Mouse (Mus musculus) G1E-ER4 (cell line): ENCODE measurements around the gene Tbxa2r. TPM values are rescaled to one million over a fixed set of nuclear protein-coding genes. Genes with fewer than 3 reads are reported as not detected.

ENCODE experiments used
- GATA1 ChIP-seq: IDR thresholded peaks from one replicate; pipeline ENCODE4 v1.8.0; 2012; ENCODE audit warnings: low read length, inconsistent platforms
- polyA plus RNA-seq: library from polyadenylated mRNA; stranded (reverse); fragments of >175 nt; gene quantifications from 2 replicates; pipeline ENCODE4 v1.2.3, GENCODE M21; 2012

Gene Tbxa2r
- polyA plus RNA-seq, 1 experiment, result not detected

DNA sequence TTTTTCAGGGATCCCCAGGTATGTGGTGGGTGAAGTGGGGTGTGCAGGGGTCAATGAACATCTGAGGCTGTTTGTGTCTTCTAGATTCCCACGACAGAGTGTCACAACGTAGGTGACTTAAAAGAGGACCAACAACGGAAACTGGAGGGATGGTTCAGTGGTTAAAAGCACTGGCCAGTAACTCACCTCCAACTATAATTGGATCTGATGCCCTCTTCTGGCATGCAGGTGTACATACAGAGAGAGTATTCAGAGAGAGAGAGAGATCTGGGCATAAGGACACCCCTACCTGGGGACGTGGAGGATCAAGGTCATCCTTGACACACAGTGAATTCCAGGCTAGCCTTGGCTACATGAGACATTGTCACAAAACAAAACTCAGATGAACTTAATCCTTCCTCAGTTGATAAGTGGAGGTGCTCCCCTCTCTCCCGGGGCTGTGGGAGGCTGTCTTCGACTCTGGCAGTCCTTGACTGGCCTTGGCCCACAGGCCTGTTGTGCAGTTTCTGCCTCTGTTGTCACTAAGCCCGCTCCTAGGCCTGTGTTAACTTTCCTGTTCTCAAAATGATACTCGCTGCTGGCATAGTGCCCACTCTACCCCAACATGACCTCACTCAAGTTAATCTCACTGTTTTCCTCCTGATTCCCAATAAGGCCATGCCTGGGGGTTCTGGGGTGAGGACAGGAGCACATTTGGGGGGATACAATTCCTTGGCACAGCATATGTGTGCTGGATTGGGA lies 16.1 kb downstream of the Tbxa2r start:
- no peak for TF ChIP-seq GATA1

DNA sequence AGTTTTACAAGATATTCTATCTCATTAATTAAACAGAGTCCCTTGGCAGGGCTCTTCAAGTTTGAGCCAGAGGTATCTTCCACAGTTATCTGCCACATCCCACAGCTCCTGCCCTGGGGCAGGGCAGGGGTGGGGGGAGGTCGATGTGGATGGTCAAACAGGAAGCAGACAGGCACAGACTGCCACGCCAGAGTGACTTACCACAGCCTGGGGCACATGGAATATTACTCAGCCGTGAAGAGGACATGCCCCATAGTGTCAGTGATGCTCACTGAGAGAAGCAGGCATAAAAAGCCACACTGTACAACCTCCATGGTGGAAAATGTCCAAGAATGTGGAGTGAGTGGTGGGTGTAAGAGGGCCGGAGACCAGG lies 16.6 kb downstream of the Tbxa2r start:
- TF ChIP-seq GATA1, result no peak

DNA sequence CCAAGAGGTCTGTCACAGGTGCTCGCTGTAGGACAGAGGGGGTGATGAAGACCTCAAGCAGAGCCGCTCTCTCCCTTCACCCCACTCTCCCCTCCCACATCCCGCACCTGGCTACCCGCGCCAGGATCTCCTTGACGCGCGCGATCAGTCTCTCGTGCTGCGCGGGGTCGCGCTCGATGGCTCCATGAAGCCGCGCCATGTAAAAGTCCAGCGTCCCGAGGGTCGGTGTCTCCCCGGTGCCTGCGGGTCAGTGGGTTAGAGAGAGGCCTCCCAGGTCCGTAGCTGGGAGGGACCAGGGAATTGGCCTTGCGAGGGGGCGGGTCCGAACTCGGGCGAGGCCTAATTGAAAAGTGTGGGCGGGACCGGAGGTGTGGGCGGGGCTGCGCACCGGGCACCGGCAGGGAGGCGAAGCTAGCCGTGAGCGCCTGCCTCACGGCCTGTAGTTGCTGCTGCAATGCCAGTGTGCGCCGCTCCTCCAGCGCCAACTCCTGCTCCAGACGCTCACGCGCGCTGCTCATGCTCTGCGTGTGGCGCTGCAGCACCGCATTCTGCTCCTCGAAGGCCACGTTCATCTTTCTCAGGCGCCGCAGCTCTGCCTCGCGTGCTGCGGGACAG lies 18.0 kb downstream of the Tbxa2r start:
- no peak for TF ChIP-seq GATA1

DNA sequence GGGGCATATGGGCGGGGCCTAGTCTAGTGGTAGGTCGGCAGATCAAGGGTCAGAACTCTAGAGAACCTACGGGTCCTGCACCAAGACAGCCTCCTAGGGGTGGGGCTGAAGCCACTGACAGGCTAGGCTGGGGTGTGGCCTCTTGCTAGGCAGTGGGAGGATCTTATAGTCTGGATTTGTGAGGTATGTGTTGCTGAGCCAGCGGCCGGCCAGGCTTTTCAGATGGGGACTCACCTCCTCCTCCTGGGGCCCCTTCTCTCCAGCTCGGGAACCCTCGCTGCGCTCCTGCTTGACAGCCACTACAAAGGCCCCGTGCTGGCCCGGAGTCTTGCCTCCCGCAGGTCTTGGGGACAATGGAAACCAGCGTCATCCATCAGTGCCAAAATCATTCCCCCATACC lies 20.6 kb downstream of the Tbxa2r start:
- no peak for TF ChIP-seq GATA1

- no peak for TF ChIP-seq GATA1
Observed at GRCm38 (mm10) chr10:81349961-81350350, 21.4 kb downstream of the Tbxa2r start.

DNA sequence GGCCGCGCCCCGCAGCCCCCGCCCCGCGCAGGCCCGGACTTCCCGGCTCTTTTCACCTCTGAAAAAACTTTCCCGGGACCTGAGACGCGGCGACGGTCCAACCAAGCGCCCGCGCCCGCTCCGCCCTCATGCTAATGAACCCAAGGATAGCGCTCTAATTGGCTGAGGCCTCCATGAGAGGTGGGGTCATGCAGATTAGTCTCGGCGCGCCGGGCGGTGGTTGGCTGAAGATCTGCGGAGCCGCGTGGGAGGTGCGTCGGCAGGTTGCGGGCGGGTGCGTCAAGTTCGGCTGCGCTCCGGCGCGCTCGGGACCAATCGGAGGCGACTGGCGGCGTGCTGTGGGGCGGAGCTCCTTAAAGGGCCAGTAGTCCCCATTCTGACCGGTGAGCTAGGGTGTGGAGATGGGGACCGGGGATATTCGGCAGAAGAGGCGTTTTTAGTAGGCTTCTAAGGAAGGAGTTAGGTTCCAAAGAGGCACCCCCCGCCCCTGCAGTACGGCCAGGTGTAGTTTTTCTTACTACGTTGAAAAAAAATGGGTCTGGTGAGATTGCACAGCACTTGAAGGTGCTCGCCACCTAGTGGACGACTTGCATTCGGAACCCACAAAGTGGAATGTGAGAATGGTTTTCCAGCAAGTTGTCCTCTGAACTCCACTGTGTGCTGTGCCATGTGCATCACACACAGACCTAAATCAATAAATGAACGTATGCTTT lies 22.0 kb downstream of the Tbxa2r start, which contains the start of gene Hmg20b:
TSS of gene Hmg20b (minus strand) at position 130 of the 713 bp plus-strand sequence.
- no peak for TF ChIP-seq GATA1

DNA sequence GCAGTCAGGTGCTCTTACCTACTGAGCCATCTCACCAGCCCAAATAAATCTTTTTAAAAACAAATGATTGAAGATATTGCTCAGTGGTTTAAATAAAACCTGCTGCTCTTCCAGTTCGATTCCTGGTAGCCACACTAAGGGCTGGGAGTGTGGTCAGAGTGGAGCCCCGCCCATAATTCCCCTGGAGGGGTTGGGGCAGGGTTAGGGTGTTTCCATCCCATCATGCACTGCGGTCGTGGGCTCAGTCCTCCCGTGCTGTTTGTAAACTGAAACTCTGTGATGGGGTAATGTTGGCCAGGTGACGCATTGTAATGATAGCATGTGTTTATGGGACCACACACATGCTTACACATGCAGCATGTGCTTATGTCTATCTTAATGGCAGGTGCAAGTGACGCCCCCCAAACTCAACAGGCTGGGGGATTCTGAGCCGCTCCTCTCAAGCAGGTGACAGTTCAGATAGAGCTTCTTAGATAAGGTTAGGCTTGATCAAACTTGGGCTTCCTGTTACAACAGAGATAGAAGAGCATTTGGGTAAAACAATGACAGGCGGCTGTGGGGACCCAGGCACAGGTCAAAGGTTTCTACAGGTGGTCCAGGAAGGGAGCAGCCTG lies 23.3 kb downstream of the Tbxa2r start:
- no peak for TF ChIP-seq GATA1

GRCm38 (mm10) chr10:81354738-81355477 lies 26.4 kb downstream of the Tbxa2r start:
- no peak for TF ChIP-seq GATA1

- TF ChIP-seq GATA1, result no peak
Observed at GRCm38 (mm10) chr10:81355533-81355932, 27.0 kb downstream of the Tbxa2r start.

DNA sequence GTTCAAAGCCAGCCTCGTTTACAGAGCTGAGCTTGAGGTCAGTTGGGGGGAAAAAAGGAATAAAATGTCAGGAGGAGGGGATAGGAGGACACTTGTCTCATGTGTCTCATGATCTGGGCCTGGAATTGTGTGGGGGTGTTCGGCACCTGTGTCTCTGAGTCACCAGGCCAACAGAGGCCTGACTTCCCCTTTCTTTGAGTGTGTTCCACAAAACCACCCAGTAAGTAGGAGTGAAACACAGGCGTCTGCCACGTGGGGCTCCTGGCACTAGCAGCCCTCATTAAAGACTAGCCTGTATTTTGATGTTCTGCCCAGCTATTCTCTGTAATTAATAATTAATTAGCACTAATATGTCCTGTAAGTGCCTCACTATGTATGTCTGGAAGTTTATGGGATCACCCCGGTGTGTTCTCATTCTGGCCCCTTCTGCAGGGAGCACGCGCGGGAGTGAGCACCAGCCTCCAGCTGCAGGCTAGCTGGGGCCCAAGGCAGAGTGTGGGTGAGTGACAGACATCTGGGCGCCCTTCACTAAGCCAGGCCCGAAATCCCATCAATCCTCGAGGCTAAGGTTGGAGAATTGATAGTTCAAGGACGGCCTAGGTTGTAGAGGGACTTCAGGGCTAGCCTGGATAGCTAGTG lies 27.9 kb downstream of the Tbxa2r start:
- no peak for TF ChIP-seq GATA1

GRCm38 (mm10) chr10:81356991-81357844 lies 28.7 kb downstream of the Tbxa2r start, which contains the start of gene Mfsd12:
Gene Mfsd12 (plus strand): TSS chr10:81357491.
- TF ChIP-seq GATA1, result no peak

DNA sequence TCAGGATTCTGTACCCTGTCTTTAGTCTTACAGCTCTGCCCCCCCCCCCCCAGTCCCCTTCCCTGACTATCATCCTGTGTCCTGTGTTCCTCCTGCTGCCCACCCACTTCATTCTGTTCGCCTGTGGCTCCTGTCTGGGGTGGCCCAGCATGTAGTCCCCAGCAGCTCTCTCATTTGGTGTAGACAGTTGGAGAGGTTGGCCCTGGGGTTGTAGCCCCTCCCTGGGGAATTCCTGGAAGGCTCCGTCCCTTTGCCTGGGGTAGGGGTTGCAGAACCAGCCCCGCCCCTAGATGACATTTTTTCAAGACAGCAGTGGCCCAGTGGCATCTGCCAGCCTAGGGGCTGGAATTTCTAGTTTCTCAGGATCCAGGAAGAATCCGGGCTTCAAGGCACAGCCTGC lies 29.7 kb downstream of the Tbxa2r start:
- no peak for TF ChIP-seq GATA1

GRCm38 (mm10) chr10:81358841-81359240 lies 30.3 kb downstream of the Tbxa2r start:
- TF ChIP-seq GATA1, result no peak

DNA sequence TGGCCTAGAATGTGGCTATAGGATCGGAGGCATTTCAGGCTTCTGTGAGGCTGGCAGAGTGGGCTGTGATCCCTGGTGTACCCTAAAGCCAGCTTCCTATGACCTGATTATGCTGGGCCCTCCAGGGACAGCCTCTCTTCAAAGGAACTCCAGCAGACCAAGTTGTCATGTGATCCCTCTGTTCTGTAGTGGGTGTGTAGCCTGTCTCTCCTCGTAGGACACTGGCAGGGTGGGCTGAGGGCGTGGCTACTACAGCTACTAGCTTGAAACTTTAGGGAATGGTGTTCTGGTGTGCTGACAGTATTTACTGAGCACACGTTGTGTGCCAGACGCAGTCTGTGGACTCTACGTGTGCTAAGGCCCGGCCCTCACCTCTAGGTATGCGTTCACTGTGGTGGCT lies 32.2 kb downstream of the Tbxa2r start:
- TF ChIP-seq GATA1, result no peak
